Mouse (Mus musculus): ENCODE data around the gene Abca17.

GRCm38 (mm10) chr17:24250988-24251319 is 99.9 kb downstream of the Abca17 start:
- no peak for TF ChIP-seq CTCF (IDR thresholded peaks at IDR 0.05; ENCODE audit: low read depth)
- TF ChIP-seq EP300 (IDR thresholded peaks at IDR 0.05; ENCODE audit: low read depth): no peak

Data from liver, embryonic 14.5 days (tissue).